Mouse (Mus musculus) left cerebral cortex, postnatal 10 days (tissue): Measurements from ENCODE around the gene Kxd1. TPM values are rescaled to one million over a fixed set of nuclear protein-coding genes. Genes with fewer than 3 reads are reported as not detected.

Experiments used
- DNase-seq, 2 experiments: peaks; one replicate each; pipeline ENCODE4 v3.0.0; 2021 to 2022; ENCODE audit warnings: low spot score in 2 of 2, mixed read lengths in 1 of 2; ENCODE audit errors: extremely low spot score in 1 of 2
- intact Hi-C: fragments of 180-260 bp; cut with DNase I; formaldehyde crosslinking; loops from one replicate; pipeline ENCODE4 v1.15.1; 2025
- total RNA-seq, 2 experiments: library from RNA; stranded (reverse); gene quantifications; 2 replicates each; pipeline ENCODE4 v1.2.3; 2021

The Kxd1 gene
- total RNA-seq, 2 experiments from 2014 or later, result 37.5 to 41.2 TPM

- intact Hi-C loops, result no loop called here
- no peak for DNase-seq
These were observed 67.6 kb downstream of the Kxd1 start for GRCm38 (mm10) chr8:70460199-70460598.

GRCm38 (mm10) chr8:70459636-70460035 is 68.1 kb downstream of the Kxd1 start:
- intact Hi-C loops, result no loop called here
- DNase-seq, result no peak

DNA sequence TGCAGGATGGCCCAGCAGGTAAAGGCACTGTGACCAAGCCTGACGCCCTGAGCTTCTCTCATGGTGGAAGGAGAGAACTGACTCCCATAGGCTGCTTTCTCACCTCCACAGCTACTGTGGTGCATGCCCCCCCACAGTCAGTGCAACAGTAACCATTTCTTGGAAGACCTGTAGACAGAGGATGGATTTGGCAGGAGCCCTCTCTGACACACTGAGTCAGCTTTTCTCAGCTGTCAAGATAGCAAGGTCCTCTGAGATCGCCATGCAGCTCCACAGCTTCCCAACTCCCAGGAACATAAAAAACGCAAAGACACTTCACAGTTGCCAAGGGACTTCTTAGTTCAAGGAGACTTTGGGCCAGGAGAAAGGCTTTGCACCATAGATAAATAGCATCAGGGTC is 69.3 kb downstream of the Kxd1 start:
- no peak for DNase-seq
- intact Hi-C loops, result no loop called here

Other genes starting within 250 kb of the Kxd1 start
- gene Homer3, start 245.1 kb downstream of the Kxd1 start, total RNA-seq, result 1 to 10 TPM; 7.9 to 9.4 TPM
- gene Ddx49, start 225.5 kb downstream of the Kxd1 start, total RNA-seq, result 10 to 100 TPM; 64.9 to 65.2 TPM
- 100 to 1,000 TPM; 124 to 134 TPM for gene Cope, start 225.4 kb downstream of the Kxd1 start, total RNA-seq
- gene Cers1, start 212.2 kb downstream of the Kxd1 start, total RNA-seq, result 10 to 100 TPM; 97.9 to 98.4 TPM
- gene Gdf1, start 198.1 kb downstream of the Kxd1 start, total RNA-seq, result 10 to 100 TPM in 1 of 2 experiments, 1 to 10 TPM in 1; 6.6 to 13.0 TPM
- gene Upf1, start 174.7 kb downstream of the Kxd1 start, total RNA-seq, result 10 to 100 TPM; 46.9 to 48.1 TPM
- under 1 TPM in 1 of 2 experiments, not detected in 1; 0.14 TPM for gene Comp, start 154.4 kb downstream of the Kxd1 start, total RNA-seq
- 100 to 1,000 TPM in 1 of 2 experiments, 10 to 100 TPM in 1; 98.8 to 105 TPM for gene Crtc1, start 88.4 kb downstream of the Kxd1 start, total RNA-seq
- gene Klhl26, start 51.0 kb downstream of the Kxd1 start, total RNA-seq, result 10 to 100 TPM; 33.1 to 33.8 TPM
- gene Tmem59l, start 40.6 kb downstream of the Kxd1 start, total RNA-seq, result 100 to 1,000 TPM; 146 to 159 TPM
- gene Crlf1, start 34.8 kb downstream of the Kxd1 start, total RNA-seq, result 1 to 10 TPM; 7.0 to 9.5 TPM
- 100 to 1,000 TPM in 1 of 2 experiments, 10 to 100 TPM in 1; 95.1 to 106 TPM for gene Rex1bd, start 21.2 kb downstream of the Kxd1 start, total RNA-seq
- 1,000 to 10,000 TPM in 1 of 2 experiments, 100 to 1,000 TPM in 1; 991 to 1,007 TPM for gene Uba52, start 17.2 kb downstream of the Kxd1 start, total RNA-seq
- gene Fkbp8, start 232 bp downstream of the Kxd1 start, total RNA-seq, result 100 to 1,000 TPM; 361 to 375 TPM
- gene Ell, start 11.5 kb upstream of the Kxd1 start, total RNA-seq, result 10 to 100 TPM; 15.1 to 18.5 TPM
- 10 to 100 TPM; 46.6 to 53.2 TPM for gene Isyna1, start 66.4 kb upstream of the Kxd1 start, total RNA-seq
- gene Ssbp4, start 80.9 kb upstream of the Kxd1 start, total RNA-seq, result 100 to 1,000 TPM; 236 to 250 TPM
- 1 to 10 TPM in 1 of 2 experiments, under 1 TPM in 1; 0.94 to 1.1 TPM for gene Lrrc25, start 88.2 kb upstream of the Kxd1 start, total RNA-seq
- gene Gdf15, start 104.5 kb upstream of the Kxd1 start, total RNA-seq, result not detected
- 10 to 100 TPM; 11.5 to 15.9 TPM for gene Pgpep1, start 132.4 kb upstream of the Kxd1 start, total RNA-seq
- gene Lsm4, start 145.3 kb upstream of the Kxd1 start, total RNA-seq, result 10 to 100 TPM; 68.2 to 80.4 TPM
- 100 to 1,000 TPM; 147 to 149 TPM for gene Jund, start 171.0 kb upstream of the Kxd1 start, total RNA-seq
- gene Iqcn, start 175.5 kb upstream of the Kxd1 start, total RNA-seq, result under 1 TPM in 1 of 2 experiments, not detected in 1; 0.19 TPM
- not detected for gene Gm3336, start 190.6 kb upstream of the Kxd1 start, total RNA-seq
- under 1 TPM; 0.49 to 0.61 TPM for gene Pde4c, start 195.8 kb upstream of the Kxd1 start, total RNA-seq
- gene Rab3a, start 226.7 kb upstream of the Kxd1 start, total RNA-seq, result 100 to 1,000 TPM; 756 to 791 TPM
- gene Mpv17l2, start 233.0 kb upstream of the Kxd1 start, total RNA-seq, result 10 to 100 TPM; 35.8 to 37.1 TPM
- 100 to 1,000 TPM; 173 TPM for gene Pik3r2, start 248.8 kb upstream of the Kxd1 start, total RNA-seq